Mouse (Mus musculus): ENCODE results near the gene Gm48552. TPM values are rescaled to one million over a fixed set of nuclear protein-coding genes. Genes with fewer than 3 reads are reported as not detected.

The Gm48552 gene
- total RNA-seq (2021), result 1 to 10 TPM; 1.4 to 2.6 TPM
- long read RNA-seq, experiment 1, result 0 reads
- long read RNA-seq, experiment 2, result 0 reads

- DNase-seq (ENCODE audit: low spot score in 2 of 2), result no peak
Measured at GRCm38 (mm10) chr10:81388505-81389055, at the start of gene Gm48552. Gene Gm48552 (plus strand): TSS chr10:81389005.

GRCm38 (mm10) chr10:81340551-81341332 is 48.1 kb upstream of the Gm48552 start:
- no peak for DNase-seq (ENCODE audit: low spot score in 2 of 2)

GRCm38 (mm10) chr10:81341333-81341949 is 47.4 kb upstream of the Gm48552 start:
- peak; percentile 78 to 83 for DNase-seq (ENCODE audit: low spot score in 2 of 2)

GRCm38 (mm10) chr10:81342686-81343505 is 45.9 kb upstream of the Gm48552 start, which contains the start of gene Gipc3:
Gene Gipc3 (minus strand): TSS chr10:81343266.
- no peak for DNase-seq (ENCODE audit: low spot score in 2 of 2)

- DNase-seq (ENCODE audit: low spot score in 2 of 2), result no peak
Measured at GRCm38 (mm10) chr10:81344421-81345161, 44.2 kb upstream of the Gm48552 start.

- no peak for DNase-seq (ENCODE audit: low spot score in 2 of 2)
Measured at GRCm38 (mm10) chr10:81345162-81345534, 43.7 kb upstream of the Gm48552 start.

GRCm38 (mm10) chr10:81346453-81347067 is 42.2 kb upstream of the Gm48552 start:
- DNase-seq (ENCODE audit: low spot score in 2 of 2), result peak; percentile 66 to 76

- no peak for DNase-seq (ENCODE audit: low spot score in 2 of 2)
Measured at GRCm38 (mm10) chr10:81349146-81349545, 39.7 kb upstream of the Gm48552 start.

GRCm38 (mm10) chr10:81349961-81350350 is 38.8 kb upstream of the Gm48552 start:
- no peak for DNase-seq (ENCODE audit: low spot score in 2 of 2)

- DNase-seq (ENCODE audit: low spot score in 2 of 2), result peak; percentile 97
Measured at GRCm38 (mm10) chr10:81350351-81351063, 38.3 kb upstream of the Gm48552 start, which contains the start of gene Hmg20b. Gene Hmg20b (minus strand): TSS chr10:81350480.

GRCm38 (mm10) chr10:81351678-81352291 is 37.0 kb upstream of the Gm48552 start:
- no peak for DNase-seq (ENCODE audit: low spot score in 2 of 2)

GRCm38 (mm10) chr10:81354738-81355477 is 33.9 kb upstream of the Gm48552 start:
- no peak for DNase-seq (ENCODE audit: low spot score in 2 of 2)

- no peak for DNase-seq (ENCODE audit: low spot score in 2 of 2)
Measured at GRCm38 (mm10) chr10:81355533-81355932, 33.3 kb upstream of the Gm48552 start.

GRCm38 (mm10) chr10:81356352-81356990 is 32.3 kb upstream of the Gm48552 start:
- DNase-seq (ENCODE audit: low spot score in 2 of 2), result no peak

- peak; percentile 88 to 89 for DNase-seq (ENCODE audit: low spot score in 2 of 2)
Measured at GRCm38 (mm10) chr10:81356991-81357844, 31.6 kb upstream of the Gm48552 start, which contains the start of gene Mfsd12. Gene Mfsd12 (plus strand): TSS chr10:81357491.

GRCm38 (mm10) chr10:81358209-81358608 is 30.6 kb upstream of the Gm48552 start:
- no peak for DNase-seq (ENCODE audit: low spot score in 2 of 2)

- DNase-seq (ENCODE audit: low spot score in 2 of 2), result no peak
Measured at GRCm38 (mm10) chr10:81358841-81359240, 30.0 kb upstream of the Gm48552 start.
